Mouse (Mus musculus) hindbrain, embryonic 10.5 days (tissue): ENCODE data around the gene Ykt6. TPM values are rescaled to one million over a fixed set of nuclear protein-coding genes. Genes with fewer than 3 reads are reported as not detected.
"Not testable (repeated sequence)": the region's sequence is repeated elsewhere in the genome, so short reads cannot be mapped to it uniquely, and the experiment has no call there.

ENCODE experiments used
- DNase-seq: peaks from one replicate; pipeline ENCODE4 v3.0.0-alpha.2; 2017; ENCODE audit warnings: low spot score
- H3K27ac ChIP-seq: fragments of 300-500 bp; sonication (generic); 2 replicates; pipeline ENCODE4 v1.5.1; 2016; ENCODE audit warnings: mild to moderate bottlenecking, moderate library complexity
- H3K27me3 ChIP-seq: fragments of 300-500 bp; sonication (generic); 2 replicates; pipeline ENCODE4 v1.6.1; 2016; ENCODE audit warnings: mild to moderate bottlenecking; ENCODE audit not compliant: poor library complexity, insufficient read depth, severe bottlenecking
- H3K36me3 ChIP-seq: fragments of 300-500 bp; sonication (generic); 2 replicates; pipeline ENCODE4 v1.6.1; 2016; ENCODE audit warnings: mild to moderate bottlenecking, moderate library complexity
- H3K4me1 ChIP-seq: fragments of 300-500 bp; sonication (generic); replicated peaks from 2 replicates; pipeline ENCODE4 v1.6.1; 2016; ENCODE audit warnings: mild to moderate bottlenecking
- H3K4me3 ChIP-seq: fragments of 300-500 bp; sonication (generic); 2 replicates; pipeline ENCODE4 v1.5.1; 2016; ENCODE audit warnings: mild to moderate bottlenecking, moderate library complexity
- H3K9me3 ChIP-seq: fragments of 300-500 bp; sonication (generic); 2 replicates; pipeline ENCODE4 v1.6.1; 2016; ENCODE audit warnings: mild to moderate bottlenecking, moderate library complexity
- WGBS: fragments of 180-500 bp; shearing (Covaris S2); methylation state at CpG from one replicate; pipeline ENCODE4 v1.1.7; 2016; 5-methylcytosine and 5-hydroxymethylcytosine counted together
- polyA plus RNA-seq: library from polyadenylated mRNA; unstranded; fragments of >200 nt; fragmentation: Nextera tagmentation; extraction: Ambion mirVana; gene quantifications from 2 replicates; pipeline ENCODE4 v1.2.1, GENCODE M21; 2016

Gene Ykt6
- polyA plus RNA-seq, 1 experiment from 2014 or later: 54.5 TPM

GRCm38 (mm10) chr11:6000961-6001682 lies 45.6 kb downstream of the Ykt6 start:
- peaks cover 21% of the 10 kb centered on the region for H3K4me1 ChIP-seq
- no peak overlapping the region for H3K4me3 ChIP-seq
- no peaks in the 10 kb centered on the region for H3K9me3 ChIP-seq
- 79% methylated on average over 14 of the region's 14 CpGs for WGBS
- peak overlapping the region; percentile 79 for H3K27ac ChIP-seq
- H3K27me3 ChIP-seq: peaks cover 33% of the 10 kb centered on the region
- no peak for DNase-seq
- no peaks in the 10 kb centered on the region for H3K36me3 ChIP-seq

- 77% methylated on average over 9 of the region's 9 CpGs for WGBS
- H3K27ac ChIP-seq: no peak overlapping the region
Observed at GRCm38 (mm10) chr11:6001981-6002649, 46.6 kb downstream of the Ykt6 start.

GRCm38 (mm10) chr11:6003046-6003639 lies 47.6 kb downstream of the Ykt6 start:
- Histone ChIP-seq H3K4me3 (no peak overlapping the region), H3K9me3 (no peaks in the 10 kb centered on the region), H3K27ac (no peak overlapping the region), H3K36me3 (no peaks in the 10 kb centered on the region), H3K4me1 (peaks cover 21% of the 10 kb centered on the region), H3K27me3 (peaks cover 39% of the 10 kb centered on the region)
- DNase-seq: no peak
- 33% methylated on average over 2 of the region's 2 CpGs for WGBS

More at GRCm38 (mm10) chr11:6001981-6002649, 46.6 kb downstream of the Ykt6 start:
- H3K4me3 ChIP-seq: no peak overlapping the region
- H3K4me1 ChIP-seq: peaks cover 21% of the 10 kb centered on the region
- H3K27me3 ChIP-seq: peaks cover 33% of the 10 kb centered on the region
- no peaks in the 10 kb centered on the region for H3K36me3 ChIP-seq
- no peaks in the 10 kb centered on the region for H3K9me3 ChIP-seq
- no peak for DNase-seq

GRCm38 (mm10) chr11:6005374-6006043 lies 50.0 kb downstream of the Ykt6 start:
- DNase-seq, H3K9me3 ChIP-seq, H3K27ac ChIP-seq, H3K4me3 ChIP-seq, H3K36me3 ChIP-seq, H3K4me1 ChIP-seq: not testable (repeated sequence)
- WGBS: 51% methylated on average over 1 of the region's 4 CpGs
- peaks cover 48% of the 10 kb centered on the region for H3K27me3 ChIP-seq

- Histone ChIP-seq H3K27me3 (peaks cover 48% of the 10 kb centered on the region), H3K4me3 (peak overlapping the region; percentile 51)
- H3K4me1 ChIP-seq, H3K9me3 ChIP-seq, H3K27ac ChIP-seq, DNase-seq, H3K36me3 ChIP-seq: not testable (repeated sequence)
- 2% methylated on average over 43 of the region's 44 CpGs for WGBS
Observed at GRCm38 (mm10) chr11:6006351-6007009, 51.0 kb downstream of the Ykt6 start.

- Histone ChIP-seq H3K4me3 (peak overlapping the region; percentile 51), H3K27me3 (peaks cover 44% of the 10 kb centered on the region)
- not testable (repeated sequence) for H3K4me1 ChIP-seq, H3K9me3 ChIP-seq, H3K27ac ChIP-seq, H3K36me3 ChIP-seq
- 1% methylated on average over 24 of the region's 49 CpGs for WGBS
- peak; percentile 29 for DNase-seq
Observed at GRCm38 (mm10) chr11:6007010-6007778, 51.7 kb downstream of the Ykt6 start.

- WGBS: 26% methylated on average over 13 of the region's 13 CpGs
- peak overlapping the region; percentile 45; the same call in 1 of the 2 replicates for H3K4me3 ChIP-seq
- peaks cover 40% of the 10 kb centered on the region for H3K27me3 ChIP-seq
Observed at GRCm38 (mm10) chr11:6007779-6008128, 52.3 kb downstream of the Ykt6 start.

GRCm38 (mm10) chr11:6010751-6011482 lies 55.4 kb downstream of the Ykt6 start:
- 92% methylated on average over 4 of the region's 18 CpGs for WGBS
- not testable (repeated sequence) for H3K27ac ChIP-seq, H3K9me3 ChIP-seq, DNase-seq, H3K36me3 ChIP-seq, H3K4me1 ChIP-seq, H3K4me3 ChIP-seq
- peaks cover 15% of the 10 kb centered on the region for H3K27me3 ChIP-seq

More at GRCm38 (mm10) chr11:6007779-6008128, 52.3 kb downstream of the Ykt6 start:
- H3K4me1 ChIP-seq, H3K27ac ChIP-seq, DNase-seq, H3K9me3 ChIP-seq, H3K36me3 ChIP-seq: not testable (repeated sequence)

- Histone ChIP-seq H3K4me3 (no peak overlapping the region), H3K4me1 (peaks cover 3% of the 10 kb centered on the region; the same call in 1 of the 2 replicates), H3K27ac (no peak overlapping the region), H3K36me3 (no peaks in the 10 kb centered on the region), H3K27me3 (peaks cover 15% of the 10 kb centered on the region), H3K9me3 (no peaks in the 10 kb centered on the region)
- no peak for DNase-seq
- WGBS: 93% methylated on average over 3 of the region's 3 CpGs
Observed at GRCm38 (mm10) chr11:6011879-6012278, 56.4 kb downstream of the Ykt6 start.

GRCm38 (mm10) chr11:6013359-6013758 lies 57.9 kb downstream of the Ykt6 start:
- no peak overlapping the region for H3K27ac ChIP-seq
- H3K9me3 ChIP-seq: no peaks in the 10 kb centered on the region
- no peaks in the 10 kb centered on the region for H3K36me3 ChIP-seq
- 0 out of 2 replicates have a peak, but pooled peaks cover 3% of the 10 kb centered on the region for H3K4me1 ChIP-seq
- no peak overlapping the region for H3K4me3 ChIP-seq
- WGBS: 46% methylated on average over 2 of the region's 2 CpGs
- DNase-seq: no peak
- peaks cover 10% of the 10 kb centered on the region for H3K27me3 ChIP-seq

- no peak for DNase-seq
- Histone ChIP-seq H3K27ac (no peak overlapping the region), H3K36me3 (no peaks in the 10 kb centered on the region), H3K9me3 (no peaks in the 10 kb centered on the region), H3K27me3 (0 out of 2 replicates have a peak, but pooled peaks cover 3% of the 10 kb centered on the region), H3K4me3 (no peak overlapping the region), H3K4me1 (0 out of 2 replicates have a peak, but pooled peaks cover 3% of the 10 kb centered on the region)
- WGBS: 78% methylated on average over 6 of the region's 6 CpGs
Observed at GRCm38 (mm10) chr11:6015011-6015431, 59.5 kb downstream of the Ykt6 start.
